Mouse (Mus musculus) spleen, adult 2 months (tissue): ENCODE results near the gene Slc6a6.

Source experiments
- CTCF ChIP-seq: fragments of 200-500 bp; IDR thresholded peaks from 2 replicates; pipeline ENCODE4 v1.5.1; 2011; ENCODE audit warnings: mild to moderate bottlenecking, inconsistent platforms; ENCODE audit not compliant: insufficient read depth, insufficient read length, insufficient replicate concordance; ENCODE audit errors: extremely low read depth
- POLR2A ChIP-seq: fragments of 200-500 bp; IDR thresholded peaks from 2 replicates; pipeline ENCODE4 v1.6.1; 2011; ENCODE audit warnings: low read depth, low read length, inconsistent platforms

- TF ChIP-seq POLR2A (peak; percentile 94), CTCF (no peak)
Measured at GRCm38 (mm10) chr6:91679095-91679577, 4.7 kb upstream of the Slc6a6 start.
